Mouse (Mus musculus): ENCODE results near the gene Rhcg. TPM values are rescaled to one million over a fixed set of nuclear protein-coding genes. Genes with fewer than 3 reads are reported as not detected.

The Rhcg gene
- polyA plus RNA-seq (2015; fragmentation: Nextera tagmentation; extraction: Ambion mirVana): 0.15 and 0.18 TPM in 2 replicates

- Histone ChIP-seq H3K27ac (ENCODE audit: low read length) (no peak within 1 kb of the TSS), H3K9ac (ENCODE audit: low read depth, low read length) (no peak within 1 kb of the TSS), H3K4me2 (ENCODE audit: low read depth, low read length) (no peak within 1 kb of the TSS), H3K4me1 (ENCODE audit: control insufficient read depth, low read depth, low read length) (no peaks in the 10 kb centered on the region), H3K9me3 (replicated peaks; ENCODE audit: control insufficient read depth, low read length) (no peaks in the 10 kb centered on the region), H3K36me3 (ENCODE audit: control insufficient read depth, insufficient read depth) (no peaks in the 10 kb centered on the region), H3K27me3 (ENCODE audit: control insufficient read depth, insufficient read depth, low read depth, low read length) (peaks cover 23% of the 10 kb centered on the region), H3K4me3 (ENCODE audit: low read depth, low read length) (0 out of 2 replicates have a peak within 1 kb of the TSS, but pooled peaks have one; percentile 5)
- ATAC-seq (ENCODE audit: low read depth): no peak
- WGBS (ENCODE audit: insufficient replicate concordance): 7% methylated on average over 33 of the region's 33 CpGs
Measured at GRCm38 (mm10) chr7:79617418-79617817, at the start of gene Rhcg. Rhcg (minus strand) TSS chr7:79617657.

DNA sequence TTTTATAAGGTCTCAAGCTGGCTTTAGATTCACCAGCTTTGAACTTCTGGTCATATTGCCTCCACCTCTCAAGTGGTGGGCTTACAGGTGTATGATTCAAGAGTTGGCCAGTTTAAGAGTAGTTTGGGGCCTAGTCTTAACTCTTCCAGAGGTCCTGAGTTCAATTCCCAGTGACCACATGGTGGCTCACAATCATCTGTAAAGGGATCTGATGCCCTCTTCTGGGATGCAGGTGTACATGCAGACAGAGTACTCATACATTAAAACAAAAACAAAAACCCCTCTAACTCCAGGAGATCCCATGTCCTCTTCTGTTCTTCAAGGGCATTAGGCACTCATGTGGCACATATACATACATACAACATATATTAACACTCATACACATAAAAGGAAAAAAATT lies 49.2 kb upstream of the Rhcg start:
- H3K4me3 ChIP-seq (ENCODE audit: low read depth, low read length): no peak overlapping the region
- H3K27ac ChIP-seq (ENCODE audit: low read length): no peak overlapping the region
- peaks cover 53% of the 10 kb centered on the region for H3K36me3 ChIP-seq (ENCODE audit: control insufficient read depth, insufficient read depth)
- H3K4me1 ChIP-seq (ENCODE audit: control insufficient read depth, low read depth, low read length): peaks cover 18% of the 10 kb centered on the region
- no peaks in the 10 kb centered on the region for H3K9me3 ChIP-seq (replicated peaks; ENCODE audit: control insufficient read depth, low read length)
- H3K9ac ChIP-seq (ENCODE audit: low read depth, low read length): no peak overlapping the region
- no peak overlapping the region for H3K4me2 ChIP-seq (ENCODE audit: low read depth, low read length)
- no peak for ATAC-seq (ENCODE audit: low read depth)
- no peaks in the 10 kb centered on the region for H3K27me3 ChIP-seq (ENCODE audit: control insufficient read depth, insufficient read depth, low read depth, low read length)

GRCm38 (mm10) chr7:79661253-79661890 lies 43.9 kb upstream of the Rhcg start:
- Histone ChIP-seq H3K27me3 (ENCODE audit: control insufficient read depth, insufficient read depth, low read depth, low read length) (no peaks in the 10 kb centered on the region), H3K27ac (ENCODE audit: low read length) (peak overlapping the region; percentile 33), H3K9ac (ENCODE audit: low read depth, low read length) (peak overlapping the region; percentile 92), H3K4me1 (ENCODE audit: control insufficient read depth, low read depth, low read length) (peaks cover 28% of the 10 kb centered on the region), H3K4me2 (ENCODE audit: low read depth, low read length) (peak overlapping the region; percentile 78), H3K4me3 (ENCODE audit: low read depth, low read length) (peak overlapping the region; percentile 89), H3K36me3 (ENCODE audit: control insufficient read depth, insufficient read depth) (peaks cover 12% of the 10 kb centered on the region), H3K9me3 (replicated peaks; ENCODE audit: control insufficient read depth, low read length) (no peaks in the 10 kb centered on the region)
- ATAC-seq (ENCODE audit: low read depth): no peak
- 6% methylated on average over 5 of the region's 5 CpGs for WGBS (ENCODE audit: insufficient replicate concordance)

DNA sequence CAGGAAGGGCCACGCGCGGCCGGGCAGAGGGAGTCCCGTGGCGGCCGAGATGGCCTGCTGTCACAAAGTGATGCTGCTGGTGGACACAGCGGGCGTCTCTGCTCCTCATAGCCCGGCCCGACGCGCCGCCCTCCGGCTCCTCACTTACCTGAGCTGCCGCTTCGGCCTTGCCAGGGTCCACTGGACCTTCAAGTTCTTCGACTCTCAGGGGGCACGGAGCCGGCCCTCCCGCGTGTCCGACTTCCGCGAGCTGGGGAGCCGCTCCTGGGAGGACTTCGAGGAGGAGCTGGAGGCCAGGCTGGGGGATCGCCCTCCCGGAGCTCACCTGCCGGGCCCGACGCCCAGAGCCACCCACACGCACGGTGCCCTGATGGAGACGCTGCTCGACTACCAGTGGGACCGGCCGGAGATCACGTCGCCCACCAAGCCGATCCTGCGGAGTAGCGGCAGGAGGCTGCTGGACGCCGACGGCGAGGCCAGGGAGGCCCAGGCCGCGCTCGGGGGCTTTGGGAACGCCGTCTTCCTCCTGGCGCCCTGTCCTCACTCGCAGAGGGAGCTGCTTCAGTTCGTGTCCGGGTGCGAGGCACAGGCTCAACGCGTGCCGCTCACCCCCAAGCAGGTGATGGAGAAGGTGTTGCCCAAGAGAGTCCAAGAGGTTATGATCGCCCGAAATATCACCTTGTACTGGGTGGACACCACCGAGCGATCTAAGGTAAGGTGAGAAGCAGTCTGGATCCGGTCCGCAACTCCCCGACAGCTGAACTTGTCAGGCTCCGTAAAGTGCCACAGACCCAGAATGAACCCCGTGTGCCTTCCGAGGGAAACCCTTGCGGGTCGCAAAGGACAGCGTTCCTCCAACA lies 43.1 kb upstream of the Rhcg start:
- Histone ChIP-seq H3K36me3 (ENCODE audit: control insufficient read depth, insufficient read depth) (peaks cover 9% of the 10 kb centered on the region), H3K4me1 (ENCODE audit: control insufficient read depth, low read depth, low read length) (peaks cover 28% of the 10 kb centered on the region), H3K9ac (ENCODE audit: low read depth, low read length) (peak overlapping the region; percentile 92), H3K4me3 (ENCODE audit: low read depth, low read length) (peak overlapping the region; percentile 89), H3K27ac (ENCODE audit: low read length) (peak overlapping the region; percentile 64), H3K27me3 (ENCODE audit: control insufficient read depth, insufficient read depth, low read depth, low read length) (no peaks in the 10 kb centered on the region), H3K4me2 (ENCODE audit: low read depth, low read length) (peak overlapping the region; percentile 78), H3K9me3 (replicated peaks; ENCODE audit: control insufficient read depth, low read length) (no peaks in the 10 kb centered on the region)
- under 1% methylated on average over 73 of the region's 73 CpGs for WGBS (ENCODE audit: insufficient replicate concordance)
- ATAC-seq (ENCODE audit: low read depth): peak; percentile 22

GRCm38 (mm10) chr7:79659578-79660290 lies 42.3 kb upstream of the Rhcg start, which contains the start of gene Ticrr:
Ticrr (plus strand) TSS chr7:79660196.
- peak; percentile 99 for ATAC-seq (ENCODE audit: low read depth)
- Histone ChIP-seq H3K4me2 (ENCODE audit: low read depth, low read length) (peak within 1 kb of the TSS; percentile 83), H3K27ac (ENCODE audit: low read length) (peak within 1 kb of the TSS; percentile 64), H3K4me1 (ENCODE audit: control insufficient read depth, low read depth, low read length) (peaks cover 28% of the 10 kb centered on the region), H3K9ac (ENCODE audit: low read depth, low read length) (peak within 1 kb of the TSS; percentile 92), H3K4me3 (ENCODE audit: low read depth, low read length) (peak within 1 kb of the TSS; percentile 89), H3K9me3 (replicated peaks; ENCODE audit: control insufficient read depth, low read length) (no peaks in the 10 kb centered on the region), H3K36me3 (ENCODE audit: control insufficient read depth, insufficient read depth) (peaks cover 8% of the 10 kb centered on the region; the same call in 1 of the 2 replicates), H3K27me3 (ENCODE audit: control insufficient read depth, insufficient read depth, low read depth, low read length) (no peaks in the 10 kb centered on the region)
- WGBS (ENCODE audit: insufficient replicate concordance): 1% methylated on average over 39 of the region's 39 CpGs

DNA sequence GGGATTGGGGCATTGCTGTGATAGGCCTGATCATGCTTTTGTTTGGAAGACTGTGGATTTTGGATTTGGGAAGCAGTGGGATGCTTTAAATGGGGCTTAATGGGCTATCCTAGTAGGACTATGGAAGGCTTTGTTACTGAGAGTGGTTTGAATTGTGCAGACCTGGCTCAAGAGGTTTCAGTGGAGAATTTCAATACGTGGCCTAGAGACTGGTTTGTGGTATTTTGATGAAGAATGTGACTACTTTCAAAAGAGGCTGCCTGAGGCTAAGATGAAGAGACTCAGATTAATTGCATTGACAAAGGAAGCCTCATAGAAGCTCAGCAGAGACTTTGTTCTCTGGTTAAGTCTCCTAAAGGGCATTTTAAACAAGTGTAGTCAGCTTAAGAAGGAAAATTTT lies 37.1 kb upstream of the Rhcg start:
- no peak overlapping the region for H3K9ac ChIP-seq (ENCODE audit: low read depth, low read length)
- 39% methylated on average over 1 of the region's 1 CpGs for WGBS (ENCODE audit: insufficient replicate concordance)
- H3K27ac ChIP-seq (ENCODE audit: low read length): no peak overlapping the region

DNA sequence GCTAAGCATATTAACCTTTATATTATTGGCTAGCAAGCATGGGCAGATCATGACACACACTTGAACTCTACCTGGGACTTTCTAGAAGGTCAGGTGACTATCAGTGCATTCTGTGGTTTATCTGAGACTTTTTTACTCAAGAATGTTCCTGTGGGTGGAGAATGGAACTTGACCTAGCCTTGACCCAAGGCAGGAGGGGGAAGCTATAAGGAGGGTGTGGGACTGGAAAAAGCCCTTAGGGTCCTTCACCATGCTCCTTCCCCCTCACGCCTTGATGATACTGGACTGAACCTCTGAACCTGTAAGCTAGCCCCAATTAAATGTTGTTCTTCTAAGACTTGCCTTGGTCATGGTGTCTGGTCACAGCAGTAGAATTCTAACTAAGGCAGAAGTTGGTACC lies 36.7 kb upstream of the Rhcg start:
- no peaks in the 10 kb centered on the region for H3K9me3 ChIP-seq (replicated peaks; ENCODE audit: control insufficient read depth, low read length)
- no peaks in the 10 kb centered on the region for H3K36me3 ChIP-seq (ENCODE audit: control insufficient read depth, insufficient read depth)
- H3K4me3 ChIP-seq (ENCODE audit: low read depth, low read length): no peak overlapping the region
- no peak for ATAC-seq (ENCODE audit: low read depth)
- no peaks in the 10 kb centered on the region for H3K27me3 ChIP-seq (ENCODE audit: control insufficient read depth, insufficient read depth, low read depth, low read length)
- 50% methylated on average over 1 of the region's 1 CpGs for WGBS (ENCODE audit: insufficient replicate concordance)
- no peak overlapping the region for H3K9ac ChIP-seq (ENCODE audit: low read depth, low read length)
- H3K4me2 ChIP-seq (ENCODE audit: low read depth, low read length): no peak overlapping the region
- peaks cover 3% of the 10 kb centered on the region for H3K4me1 ChIP-seq (ENCODE audit: control insufficient read depth, low read depth, low read length)
- H3K27ac ChIP-seq (ENCODE audit: low read length): no peak overlapping the region

More for the DNA sequence above, 37.1 kb upstream of the Rhcg start:
- Histone ChIP-seq H3K4me3 (ENCODE audit: low read depth, low read length) (no peak overlapping the region), H3K4me2 (ENCODE audit: low read depth, low read length) (no peak overlapping the region), H3K4me1 (ENCODE audit: control insufficient read depth, low read depth, low read length) (peaks cover 6% of the 10 kb centered on the region), H3K9me3 (replicated peaks; ENCODE audit: control insufficient read depth, low read length) (no peaks in the 10 kb centered on the region), H3K36me3 (ENCODE audit: control insufficient read depth, insufficient read depth) (no peaks in the 10 kb centered on the region), H3K27me3 (ENCODE audit: control insufficient read depth, insufficient read depth, low read depth, low read length) (no peaks in the 10 kb centered on the region)
- no peak for ATAC-seq (ENCODE audit: low read depth)

DNA sequence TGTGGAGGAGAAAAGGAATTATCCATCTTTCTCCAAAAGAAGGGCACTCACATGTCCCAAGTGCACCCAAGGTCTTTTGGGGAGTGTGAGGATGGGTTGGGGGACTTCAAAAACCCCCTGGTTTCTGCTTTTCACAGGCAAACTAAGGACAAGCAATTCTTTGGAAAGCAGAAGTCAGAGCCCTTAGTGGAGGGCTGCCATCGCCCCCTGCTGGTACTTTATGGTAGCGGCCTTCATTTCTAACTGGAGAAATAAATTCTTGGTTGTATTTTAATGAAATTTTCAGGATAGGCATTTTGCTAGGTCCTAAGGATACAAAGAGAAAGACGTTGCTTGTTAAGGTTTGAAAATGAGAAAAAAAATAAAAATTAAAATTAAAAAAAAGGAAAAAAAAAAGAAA lies 31.5 kb upstream of the Rhcg start:
- Histone ChIP-seq H3K27me3 (ENCODE audit: control insufficient read depth, insufficient read depth, low read depth, low read length) (no peaks in the 10 kb centered on the region), H3K9me3 (replicated peaks; ENCODE audit: control insufficient read depth, low read length) (no peaks in the 10 kb centered on the region), H3K4me2 (ENCODE audit: low read depth, low read length) (no peak overlapping the region), H3K4me1 (ENCODE audit: control insufficient read depth, low read depth, low read length) (no peaks in the 10 kb centered on the region), H3K9ac (ENCODE audit: low read depth, low read length) (no peak overlapping the region), H3K36me3 (ENCODE audit: control insufficient read depth, insufficient read depth) (no peaks in the 10 kb centered on the region), H3K27ac (ENCODE audit: low read length) (no peak overlapping the region), H3K4me3 (ENCODE audit: low read depth, low read length) (no peak overlapping the region)
- WGBS (ENCODE audit: insufficient replicate concordance): 2% methylated on average over 3 of the region's 3 CpGs
- ATAC-seq (ENCODE audit: low read depth): no peak
